Mouse (Mus musculus) spleen, embryonic (tissue): ENCODE measurements at regions not wholly inside any gene's neighbourhood (a gene's known extent, or its start where the extent isn't known, plus 50 kb on each side); places are given as distances from the start of the nearest gene placed in this dataset.

Experiments
- CTCF ChIA-PET: fragments of 350-600 bp; sonication (Branson Sonifier 250); formaldehyde crosslinking; loops from one replicate; lab custom pipeline; 2022; lab: Charles Lee

GRCm38 (mm10) chr9:15175866-15176265 is 63.0 kb upstream of the Vstm5 start:
- CTCF ChIA-PET = no interaction called here

GRCm38 (mm10) chr9:15175412-15175811 is 63.4 kb upstream of the Vstm5 start:
- CTCF ChIA-PET = interaction anchor here (0.7 kb wide), 1 partner anchor 55 kb away, joined by 4 read pairs; no protein-coding TSS in a partner anchor

GRCm38 (mm10) chr9:15170911-15171310 is 59.0 kb upstream of the Hephl1 start:
- CTCF ChIA-PET = no interaction called here

GRCm38 (mm10) chr9:15169714-15170113 is 57.8 kb upstream of the Hephl1 start:
- CTCF ChIA-PET = no interaction called here

GRCm38 (mm10) chr9:15168961-15169360 is 57.1 kb upstream of the Hephl1 start:
- CTCF ChIA-PET = no interaction called here

- CTCF ChIA-PET = no interaction called here
These were observed 55.0 kb upstream of the Hephl1 start for GRCm38 (mm10) chr9:15166896-15167295.

GRCm38 (mm10) chr9:15166476-15166875 is 54.6 kb upstream of the Hephl1 start:
- CTCF ChIA-PET = no interaction called here
